Mouse (Mus musculus): ENCODE data around the gene Ifnar1.

DNA sequence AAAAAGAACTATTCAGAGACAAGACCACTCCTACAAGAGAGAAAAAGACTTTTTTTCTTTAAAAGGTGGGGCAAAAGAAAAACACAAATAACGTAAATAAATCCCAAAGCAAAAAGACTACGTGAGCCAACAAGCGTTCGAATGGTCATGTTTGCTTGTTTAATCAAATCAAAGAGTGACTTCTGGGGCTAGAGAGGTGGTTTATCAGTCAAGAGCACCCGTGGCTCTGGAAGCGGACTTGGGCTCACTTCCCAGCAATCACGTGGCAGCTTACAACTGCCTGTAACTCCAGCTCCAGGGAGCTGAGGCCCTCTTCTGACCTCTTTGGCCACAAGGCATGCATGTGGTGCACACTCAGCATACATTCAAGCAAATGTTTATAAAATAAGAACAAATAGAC lies 43.7 kb upstream of the Ifnar1 start:
- TF ChIP-seq EP300 (optimal IDR thresholded peaks at IDR 0.05), result no peak
- peak; percentile 57 for TF ChIP-seq CTCF (IDR thresholded peaks at IDR 0.05; ENCODE audit: low read depth)
